ENCODE assay signal across 8 mouse cellular contexts in the genomic region with DNA sequence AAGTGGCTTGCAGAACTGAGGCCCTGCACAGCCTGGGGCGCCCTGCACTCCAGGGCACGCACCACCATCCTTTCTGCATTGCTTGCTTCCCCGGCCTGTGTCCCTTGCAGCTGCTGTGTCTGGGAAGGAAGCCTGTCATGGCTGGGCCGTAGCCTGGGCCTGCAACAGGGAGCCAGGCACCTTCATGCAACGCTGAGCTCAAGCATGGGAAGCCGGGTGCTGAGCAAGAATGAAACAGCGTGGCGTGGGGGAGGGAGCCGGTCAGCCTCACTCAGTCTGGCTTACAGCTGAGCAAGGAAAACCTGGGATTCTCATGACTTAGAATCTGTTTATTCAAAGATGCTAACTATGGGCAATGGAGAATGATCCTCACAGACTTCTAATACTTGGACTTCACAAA. TPM values are rescaled to one million over a fixed set of nuclear protein-coding genes. Genes with fewer than 3 reads are reported as not detected.
DNase-seq lines count a peak whose midpoint lies in the region; ATAC-seq lines count a peak whose summit lies in the region.

No protein-coding gene starts in this region.

- no peaks in the 10 kb centered on the region for H3K27me3 ChIP-seq in forebrain, embryonic 15.5 days

- WGBS in forebrain, embryonic 15.5 days, result 78% methylated on average over 9 of the region's 9 CpGs

- H3K4me1 ChIP-seq in forebrain, embryonic 15.5 days, result peaks cover 6% of the 10 kb centered on the region

- no peak overlapping the region for H3K27ac ChIP-seq in forebrain, embryonic 15.5 days (replicated peaks)

- H3K36me3 ChIP-seq in forebrain, embryonic 15.5 days, result no peaks in the 10 kb centered on the region

- no peak overlapping the region for H3K9ac ChIP-seq in forebrain, embryonic 15.5 days (replicated peaks)

- H3K4me2 ChIP-seq in forebrain, embryonic 15.5 days (replicated peaks), result no peak overlapping the region

- ATAC-seq in forebrain, embryonic 15.5 days (replicated peaks), result no peak

- DNase-seq in cerebellum, adult 18-20 months, result peak; percentile 48 to 59
- DNase-seq in cerebellum, adult 11-12 months, result no peak
- peak; percentile 36 for DNase-seq in retina, postnatal 1 day
- DNase-seq in retina, embryonic 14.5 days (ENCODE audit: low spot score), result no peak
- DNase-seq in layer of hippocampus, postnatal 36 days, result peak; percentile 40 to 47
- DNase-seq in thymus, postnatal 0 days (ENCODE audit: low spot score), result no peak
- no peak for DNase-seq in ovary, adult 18-20 months (ENCODE audit: low spot score)

- no peaks in the 10 kb centered on the region for H3K9me3 ChIP-seq in forebrain, embryonic 15.5 days

- H3K4me3 ChIP-seq in forebrain, embryonic 15.5 days, result no peak overlapping the region

RNA-seq across cellular contexts. Expression of a gene that starts 33.1 kb away (rescaled TPM):
- 1 to 10 TPM; 2.6 to 3.5 TPM for total RNA-seq in layer of hippocampus, postnatal 36 days (2021)
- polyA plus RNA-seq in thymus, postnatal 0 days (2015; fragmentation: Nextera tagmentation; extraction: Ambion mirVana), result 0.17 TPM in 1 of 2 replicates, not detected in the other
- 0.17 and 0.20 TPM in 2 replicates for polyA plus RNA-seq in forebrain, embryonic 15.5 days (2015; fragmentation: Nextera tagmentation; extraction: Ambion mirVana)

RNA-seq across cellular contexts. Expression of a gene that starts 36.2 kb away (rescaled TPM):
- total RNA-seq in layer of hippocampus, postnatal 36 days (2021), result 100 to 1,000 TPM; 111 to 114 TPM
- 4.5 and 5.1 TPM in 2 replicates for polyA plus RNA-seq in thymus, postnatal 0 days (2015; fragmentation: Nextera tagmentation; extraction: Ambion mirVana)
- 10.3 and 10.5 TPM in 2 replicates for polyA plus RNA-seq in forebrain, embryonic 15.5 days (2015; fragmentation: Nextera tagmentation; extraction: Ambion mirVana)

Comparison
In these comparisons a context has a peak if more than half of its experiments do, and no peak if none do; other contexts are left out.
1. DNase-seq: peak in cerebellum, adult 18-20 months (2 of 2), retina, postnatal 1 day (single experiment) and layer of hippocampus, postnatal 36 days (2 of 2); none in cerebellum, adult 11-12 months (single experiment), retina, embryonic 14.5 days (single experiment), thymus, postnatal 0 days (single experiment) and ovary, adult 18-20 months (single experiment).